Mouse (Mus musculus) C2C12 (cell line): Measurements from ENCODE around the gene Mtfr2. TPM values are rescaled to one million over a fixed set of nuclear protein-coding genes. Genes with fewer than 3 reads are reported as not detected.

Experiments
- H3K27me3 ChIP-seq: one replicate; pipeline ENCODE4 v1.6.1; 2011; ENCODE audit not compliant: control insufficient read depth, insufficient read depth, insufficient read length
- H3K36me3 ChIP-seq: one replicate; pipeline ENCODE4 v1.6.1; 2011; ENCODE audit not compliant: control insufficient read depth, insufficient read depth
- H3K4me3 ChIP-seq: one replicate; pipeline ENCODE4 v1.5.1; 2011; ENCODE audit warnings: mild to moderate bottlenecking, control low read depth; ENCODE audit not compliant: poor library complexity, insufficient read depth, severe bottlenecking
- H3K79me2 ChIP-seq: one replicate; pipeline ENCODE4 v1.6.1; 2011; ENCODE audit not compliant: control insufficient read depth, insufficient read depth
- H3K79me3 ChIP-seq: one replicate; pipeline ENCODE4 v1.6.1; 2011; ENCODE audit warnings: low read depth, control low read depth
- H3ac ChIP-seq: one replicate; pipeline ENCODE3; 2011; ENCODE audit warnings: low read depth; ENCODE audit not compliant: control insufficient read depth, insufficient read length
- CEBPB ChIP-seq: IDR thresholded peaks from one replicate; pipeline ENCODE4 v1.6.1; 2011; ENCODE audit warnings: low read depth, mild to moderate bottlenecking, control low read depth, moderate library complexity
- CTCF ChIP-seq: IDR thresholded peaks from one replicate; pipeline ENCODE4 v1.5.1; 2011; ENCODE audit not compliant: control insufficient read depth, insufficient read depth, insufficient read length
- FOSL1 ChIP-seq: IDR thresholded peaks from one replicate; pipeline ENCODE4 v1.8.0; 2011; ENCODE audit warnings: mild to moderate bottlenecking, low read length; ENCODE audit not compliant: poor library complexity, insufficient read depth, severe bottlenecking
- MAX ChIP-seq: IDR thresholded peaks from one replicate; pipeline ENCODE4 v1.6.1; 2011; ENCODE audit warnings: mild to moderate bottlenecking, control low read depth
- MYOD1 ChIP-seq: IDR thresholded peaks from one replicate; pipeline ENCODE4 v1.6.1; 2011; ENCODE audit warnings: low read depth; ENCODE audit not compliant: control insufficient read depth, insufficient read length
- MYOG ChIP-seq: IDR thresholded peaks from one replicate; pipeline ENCODE4 v1.6.1; 2011; ENCODE audit not compliant: control insufficient read depth, insufficient read length; ENCODE audit errors: extremely low read depth
- USF1 ChIP-seq: IDR thresholded peaks from one replicate; pipeline ENCODE4 v1.6.1; 2011; ENCODE audit warnings: low read depth, mild to moderate bottlenecking, control low read depth, moderate library complexity
- polyA plus RNA-seq: library from polyadenylated mRNA; unstranded; fragments of >200 nt; fragmentation: generic; extraction: Trizol; gene quantifications from one replicate; pipeline ENCODE4 v1.2.1, GENCODE M21; 2012; ENCODE audit warnings: missing spikeins

Mtfr2 gene
- polyA plus RNA-seq, 1 experiment = 6.1 TPM

DNA sequence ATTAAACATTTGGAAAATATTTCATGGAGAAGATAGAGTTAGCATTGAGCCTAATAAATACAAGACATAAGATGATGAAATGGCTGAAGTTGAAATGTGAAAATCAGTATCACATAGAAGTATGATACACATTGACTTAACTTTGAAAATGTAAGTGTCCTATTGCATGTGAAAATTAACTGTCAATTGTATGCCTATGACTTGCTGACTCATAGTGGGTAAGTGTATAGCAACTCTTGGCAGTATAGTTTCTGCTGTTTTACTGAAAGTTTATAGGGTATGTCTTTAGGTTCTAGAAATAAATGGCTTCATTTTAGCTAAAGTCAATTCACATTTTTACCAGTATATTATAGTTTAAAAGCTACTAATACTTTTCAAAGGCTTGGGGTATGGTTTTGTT lies 21.3 kb upstream of the Mtfr2 start:
- TF ChIP-seq MYOD1 = no peak
- no peak for TF ChIP-seq CTCF
- TF ChIP-seq CEBPB = no peak
- no peak for TF ChIP-seq FOSL1
- TF ChIP-seq USF1 = no peak
- no peak for TF ChIP-seq MAX
- no peak for TF ChIP-seq MYOG
- peaks cover 100% of the 10 kb centered on the region for H3K36me3 ChIP-seq
- peaks cover 94% of the 10 kb centered on the region for H3K79me2 ChIP-seq
- no peak overlapping the region for H3ac ChIP-seq
- H3K79me3 ChIP-seq = peaks cover 44% of the 10 kb centered on the region
- H3K4me3 ChIP-seq = no peak overlapping the region
- no peaks in the 10 kb centered on the region for H3K27me3 ChIP-seq

- no peak overlapping the region for H3ac ChIP-seq
Observed at GRCm38 (mm10) chr10:20331262-20331661, 16.3 kb upstream of the Mtfr2 start.

DNA sequence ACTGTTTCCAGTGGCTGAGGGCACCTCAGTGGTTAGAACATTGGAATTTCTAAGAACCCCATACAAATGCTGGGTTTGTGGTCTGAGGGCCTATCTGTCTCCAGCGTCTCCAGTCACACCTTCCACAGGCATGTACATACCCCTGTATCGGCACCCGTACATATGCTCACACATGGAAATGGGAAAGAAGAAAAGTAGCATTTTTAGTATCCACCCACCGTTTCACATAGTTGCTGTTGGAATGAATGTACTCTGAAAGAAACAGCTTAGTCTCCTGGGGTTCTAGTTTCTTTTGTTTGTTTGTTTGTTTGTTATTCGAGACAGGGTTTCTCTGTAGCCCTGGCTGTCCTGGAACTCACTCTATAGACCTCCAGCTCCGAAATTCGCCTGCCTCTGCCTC lies 9.7 kb upstream of the Mtfr2 start:
- no peak for TF ChIP-seq USF1
- Histone ChIP-seq H3K27me3 (no peaks in the 10 kb centered on the region), H3K4me3 (no peak overlapping the region), H3K79me3 (peaks cover 16% of the 10 kb centered on the region), H3K79me2 (peaks cover 79% of the 10 kb centered on the region), H3K36me3 (peaks cover 100% of the 10 kb centered on the region), H3ac (no peak overlapping the region)

More at GRCm38 (mm10) chr10:20331262-20331661, 16.3 kb upstream of the Mtfr2 start:
- TF ChIP-seq MYOD1 = no peak
- TF ChIP-seq MYOG = no peak
- no peak for TF ChIP-seq USF1
- no peak for TF ChIP-seq FOSL1
- TF ChIP-seq CTCF = no peak
- H3K4me3 ChIP-seq = no peak overlapping the region
- H3K36me3 ChIP-seq = peaks cover 100% of the 10 kb centered on the region
- H3K79me2 ChIP-seq = peaks cover 84% of the 10 kb centered on the region
- H3K27me3 ChIP-seq = no peaks in the 10 kb centered on the region
- H3K79me3 ChIP-seq = peaks cover 29% of the 10 kb centered on the region

- Histone ChIP-seq H3K27me3 (no peaks in the 10 kb centered on the region), H3K36me3 (peaks cover 61% of the 10 kb centered on the region), H3ac (no peak overlapping the region), H3K4me3 (no peak overlapping the region), H3K79me3 (peaks cover 7% of the 10 kb centered on the region), H3K79me2 (peaks cover 28% of the 10 kb centered on the region)
- TF ChIP-seq USF1 = no peak
- TF ChIP-seq MYOD1 = no peak
- TF ChIP-seq MYOG = no peak
- TF ChIP-seq FOSL1 = no peak
- no peak for TF ChIP-seq CEBPB
- no peak for TF ChIP-seq CTCF
Observed at GRCm38 (mm10) chr10:20345736-20346135, 1.8 kb upstream of the Mtfr2 start.

- TF ChIP-seq CEBPB (no peak), FOSL1 (no peak), MYOD1 (no peak), MYOG (no peak), CTCF (no peak), USF1 (no peak), MAX (no peak)
- H3K36me3 ChIP-seq = peaks cover 47% of the 10 kb centered on the region
- H3K79me2 ChIP-seq = peaks cover 20% of the 10 kb centered on the region
- no peaks in the 10 kb centered on the region for H3K27me3 ChIP-seq
- H3ac ChIP-seq = no peak overlapping the region
- no peak overlapping the region for H3K4me3 ChIP-seq
- H3K79me3 ChIP-seq = peaks cover 2% of the 10 kb centered on the region
Observed at GRCm38 (mm10) chr10:20348894-20349293, 1.3 kb downstream of the Mtfr2 start.

DNA sequence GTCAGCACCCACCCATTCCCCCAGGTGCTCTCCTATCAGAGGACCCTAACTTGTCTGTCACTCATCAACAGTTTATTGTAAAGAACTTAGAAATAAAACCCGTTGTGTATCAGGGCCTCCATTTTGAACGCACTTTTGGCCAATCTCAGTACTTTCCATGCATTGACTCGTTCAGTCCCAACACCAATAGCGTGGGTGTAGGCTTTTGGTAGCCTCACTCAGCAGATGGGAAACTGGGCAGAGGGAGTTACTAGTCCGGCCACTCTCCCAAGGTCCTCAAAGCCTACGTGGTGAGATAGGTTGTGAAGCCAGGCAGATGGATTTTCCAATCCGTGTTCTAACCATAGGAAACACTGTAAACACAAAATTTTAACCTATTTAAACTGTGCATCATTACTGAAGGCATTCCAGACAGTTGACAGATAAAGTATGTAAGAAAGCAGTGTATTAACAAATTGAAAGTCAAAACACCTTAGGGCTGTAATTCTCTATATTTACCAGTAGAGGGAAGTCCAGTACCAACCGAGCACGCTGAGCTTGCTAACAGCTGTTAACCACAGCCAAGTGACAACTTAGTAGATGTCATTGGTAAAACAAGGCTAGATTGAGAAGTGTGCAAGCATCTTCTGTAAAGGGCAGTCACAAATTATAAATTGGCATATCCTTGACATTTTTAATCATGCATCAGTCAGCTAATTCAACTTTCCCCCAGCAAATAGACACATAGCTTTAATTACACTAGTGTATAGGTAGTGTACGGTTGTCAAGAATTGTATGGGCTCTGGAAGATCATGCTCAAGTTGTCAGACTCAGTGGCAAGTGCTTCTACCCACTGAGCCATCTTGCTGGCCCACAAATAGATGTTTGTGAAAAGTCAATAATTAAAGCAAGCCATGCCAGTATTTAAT lies 14.2 kb downstream of the Mtfr2 start:
- Histone ChIP-seq H3K79me2 (no peaks in the 10 kb centered on the region), H3K36me3 (peaks cover 32% of the 10 kb centered on the region), H3ac (no peak overlapping the region), H3K79me3 (no peaks in the 10 kb centered on the region), H3K27me3 (no peaks in the 10 kb centered on the region), H3K4me3 (no peak overlapping the region)
- TF ChIP-seq CTCF (no peak), FOSL1 (no peak)
